Mouse (Mus musculus): ENCODE results near the gene Slbp. TPM values are rescaled to one million over a fixed set of nuclear protein-coding genes. Genes with fewer than 3 reads are reported as not detected.

Slbp gene
- 10 to 100 TPM; 82.6 to 90.9 TPM for total RNA-seq (2023)

DNA sequence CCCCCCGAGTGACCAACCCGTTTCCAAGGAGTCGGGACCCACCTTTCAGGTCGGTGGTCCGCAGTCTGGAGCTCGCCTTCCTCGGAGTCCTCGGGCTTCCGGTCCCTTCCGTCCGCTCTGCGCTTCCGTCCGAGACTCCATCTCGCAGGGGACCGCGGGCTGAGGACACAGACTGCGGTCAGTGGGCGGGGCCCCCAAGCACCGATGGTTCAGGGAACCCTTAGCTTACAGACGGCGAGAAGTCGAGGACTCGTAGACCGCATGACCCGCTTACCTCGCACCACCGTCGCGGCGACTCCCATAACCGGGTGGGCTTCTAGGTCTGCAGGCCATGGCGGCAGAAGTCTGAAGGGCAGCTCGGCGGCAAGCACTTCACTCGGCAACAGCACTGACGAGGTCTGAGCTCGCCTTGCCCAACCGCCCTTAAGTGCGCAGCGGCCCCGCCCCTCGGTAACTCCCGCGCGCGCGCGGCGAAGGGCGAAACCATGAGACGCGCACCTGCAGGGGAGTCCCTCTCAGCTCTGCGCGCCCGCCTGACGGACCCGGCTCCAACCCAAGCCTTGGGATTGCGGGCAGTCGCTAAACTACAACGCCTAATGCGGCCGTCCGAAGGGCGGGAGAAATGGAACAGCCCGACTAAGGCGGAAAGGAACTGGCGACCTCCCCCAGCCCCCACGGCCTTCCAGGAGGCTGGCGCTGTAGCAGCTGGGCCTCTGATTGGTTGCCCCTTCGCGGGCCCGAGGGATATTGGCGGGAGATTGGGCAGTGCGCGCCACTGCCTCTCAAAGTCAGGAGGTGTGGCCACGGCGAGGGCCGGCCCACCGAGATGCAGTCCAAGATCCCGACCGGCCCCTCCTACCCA lies at the start of gene Slbp:
Gene Slbp, minus strand, starts transcription at position 654 of the 862 bp plus-strand sequence.

GRCm38 (mm10) chr5:33657787-33658663 lies 5.7 kb upstream of the Slbp start, which contains the start of the genes Tacc3 and Tmem129:
Gene Tacc3, plus strand, starts transcription at chr5:33658128.
Gene Tmem129, minus strand, starts transcription at chr5:33658416.

DNA sequence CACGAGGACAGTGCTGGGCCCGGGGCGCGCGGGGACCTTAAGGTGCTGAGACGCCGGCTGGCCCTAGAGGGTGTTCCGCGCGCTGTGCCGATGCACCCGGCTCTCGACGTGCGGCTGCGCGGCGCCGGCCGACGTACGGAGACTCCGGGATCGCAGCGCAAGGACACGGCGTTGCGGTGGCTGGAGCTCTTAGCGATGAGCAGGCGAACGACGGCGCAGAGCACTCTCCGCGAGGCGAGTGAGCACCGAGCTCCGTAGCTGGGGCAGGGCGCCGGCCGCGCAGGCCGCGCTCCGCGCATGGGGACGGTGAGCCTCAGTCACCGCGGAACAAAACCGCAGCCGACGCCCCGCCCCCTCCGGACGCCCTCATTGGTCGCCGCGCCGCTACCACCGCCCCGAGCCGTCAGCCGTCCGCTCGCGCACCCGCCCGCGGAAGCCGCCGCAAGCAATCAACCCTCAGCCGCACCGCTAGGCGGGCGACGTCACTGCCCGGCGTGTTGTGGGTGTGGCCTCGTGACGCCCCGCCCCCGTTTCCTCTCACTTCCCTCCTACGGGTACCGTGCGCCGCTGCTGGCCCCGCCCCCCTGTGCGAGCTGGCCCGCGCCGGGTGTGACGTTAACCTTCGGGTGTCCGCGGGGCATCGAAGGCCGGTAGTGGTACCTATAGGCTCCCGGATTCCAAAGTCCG lies 22.9 kb downstream of the Slbp start, which contains the start of the genes Fam53a and Gm9903:
Gene Fam53a, minus strand, starts transcription at position 335 of the 687 bp plus-strand sequence.
Gene Gm9903, plus strand, starts transcription at position 625 of the 687 bp plus-strand sequence.

Other genes starting within 250 kb of the Slbp start
- gene Nkx1-1, start 218.6 kb downstream of the Slbp start, total RNA-seq (2023): not detected
- gene Fam53a, start 22.9 kb downstream of the Slbp start, total RNA-seq (2023): 10 to 100 TPM; 45.8 to 49.3 TPM
- gene Gm9903, start 22.6 kb downstream of the Slbp start, total RNA-seq (2023): 1 to 10 TPM in 1 of 2 experiments, under 1 TPM in 1; 0.93 to 1.8 TPM
- 10 to 100 TPM; 15.2 to 15.6 TPM for gene Tacc3, start 5.6 kb upstream of the Slbp start, total RNA-seq (2023)
- 10 to 100 TPM; 11.3 to 12.9 TPM for gene Tmem129, start 5.8 kb upstream of the Slbp start, total RNA-seq (2023)
- gene Fgfr3, start 69.1 kb upstream of the Slbp start, total RNA-seq (2023): under 1 TPM in 1 of 2 experiments, not detected in 1; 0.38 TPM
- 10 to 100 TPM; 75.7 to 89.3 TPM for gene Letm1, start 130.2 kb upstream of the Slbp start, total RNA-seq (2023)
- 10 to 100 TPM; 22.2 to 34.5 TPM for gene Nsd2, start 168.2 kb upstream of the Slbp start, total RNA-seq (2023)

All from T-cell, adult 66 days (primary cell).